ENCODE assay signal across 13 mouse cellular contexts in genomic region chr2:32111268-32111667, GRCm38 (mm10).
"Had no signal": no experiment of that assay in that cellular context is flagged by ENCODE, and none has a peak within 500 bp of the region (broad histone marks: within the 10 kb centered on the region; RNA-seq: fewer than 3 reads in every experiment).

No protein-coding gene starts in this region.

- H3K9ac ChIP-seq: kidney, embryonic 15.5 days; limb, embryonic 15.5 days; lung, embryonic 14.5 days; neural tube, embryonic 15.5 days had no signal

- H3K4me1 ChIP-seq: kidney, embryonic 15.5 days; limb, embryonic 15.5 days; midbrain, embryonic 10.5 days; neural tube, embryonic 15.5 days had no signal

- H3K4me2 ChIP-seq: kidney, embryonic 15.5 days; limb, embryonic 15.5 days; lung, embryonic 14.5 days; neural tube, embryonic 15.5 days had no signal

- DNase-seq: kidney, adult 2 months; kidney, postnatal 14 days; lung, embryonic 14.5 days; lung, postnatal 10 days; lung, postnatal 4 days; midbrain, embryonic 14.5 days; thymus, postnatal 4 days had no signal

- H3K9me3 ChIP-seq: kidney, embryonic 15.5 days; limb, embryonic 15.5 days; neural tube, embryonic 15.5 days had no signal

- H3K4me3 ChIP-seq: kidney, embryonic 15.5 days; limb, embryonic 15.5 days; midbrain, embryonic 10.5 days; myocyte; neural tube, embryonic 15.5 days had no signal

- ATAC-seq: intestine, embryonic 16.5 days had no signal

- H3K27ac ChIP-seq: kidney, embryonic 15.5 days; limb, embryonic 15.5 days; midbrain, embryonic 10.5 days; neural tube, embryonic 15.5 days had no signal

- H3K36me3 ChIP-seq: kidney, embryonic 15.5 days; limb, embryonic 15.5 days; midbrain, embryonic 10.5 days had no signal

- H3K27me3 ChIP-seq: kidney, embryonic 15.5 days; limb, embryonic 15.5 days; neural tube, embryonic 15.5 days had no signal
